Mouse (Mus musculus): Measurements from ENCODE around the gene Foxn3.

The Foxn3 gene

DNA sequence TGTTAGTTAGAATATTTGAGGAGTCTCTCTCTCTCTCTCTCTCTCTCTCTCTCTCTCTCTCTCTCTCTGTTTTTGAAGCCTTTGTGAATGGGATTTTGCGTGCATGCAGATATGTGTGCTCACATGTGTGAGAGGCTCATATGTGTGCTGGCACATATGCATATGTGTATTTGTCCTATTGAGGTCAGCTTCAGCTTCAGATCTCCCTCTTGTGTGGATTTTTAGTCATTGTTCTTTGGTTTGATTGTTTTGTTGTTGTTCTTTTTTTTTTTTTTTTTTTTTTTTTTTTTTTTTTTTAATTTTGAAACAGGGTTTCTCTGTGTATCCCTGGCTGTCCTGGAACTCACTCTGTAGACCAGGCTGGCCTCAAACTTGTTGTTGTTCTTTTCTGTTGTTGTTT lies 100.5 kb downstream of the Foxn3 start:
- no peak for DNase-seq

DNA sequence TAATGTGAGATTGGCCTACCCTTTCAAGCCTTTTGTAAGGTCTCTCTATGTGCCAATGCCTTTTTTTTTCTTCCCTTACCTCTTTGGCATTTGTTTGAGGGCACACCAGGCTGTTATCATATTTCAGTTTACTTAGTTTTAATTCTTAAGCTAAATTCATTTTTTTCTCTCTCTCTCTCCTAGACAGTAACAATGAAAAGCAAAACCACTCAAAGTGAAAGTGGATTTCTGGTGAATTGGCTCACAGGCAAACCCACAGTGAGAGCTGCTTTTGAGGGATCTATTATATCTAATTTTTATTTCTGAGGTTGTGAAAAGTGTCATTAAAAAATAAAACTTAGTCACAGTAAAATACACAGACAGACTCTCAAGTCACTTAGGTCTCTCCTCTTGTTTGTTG lies 101.1 kb downstream of the Foxn3 start:
- DNase-seq = no peak

DNA sequence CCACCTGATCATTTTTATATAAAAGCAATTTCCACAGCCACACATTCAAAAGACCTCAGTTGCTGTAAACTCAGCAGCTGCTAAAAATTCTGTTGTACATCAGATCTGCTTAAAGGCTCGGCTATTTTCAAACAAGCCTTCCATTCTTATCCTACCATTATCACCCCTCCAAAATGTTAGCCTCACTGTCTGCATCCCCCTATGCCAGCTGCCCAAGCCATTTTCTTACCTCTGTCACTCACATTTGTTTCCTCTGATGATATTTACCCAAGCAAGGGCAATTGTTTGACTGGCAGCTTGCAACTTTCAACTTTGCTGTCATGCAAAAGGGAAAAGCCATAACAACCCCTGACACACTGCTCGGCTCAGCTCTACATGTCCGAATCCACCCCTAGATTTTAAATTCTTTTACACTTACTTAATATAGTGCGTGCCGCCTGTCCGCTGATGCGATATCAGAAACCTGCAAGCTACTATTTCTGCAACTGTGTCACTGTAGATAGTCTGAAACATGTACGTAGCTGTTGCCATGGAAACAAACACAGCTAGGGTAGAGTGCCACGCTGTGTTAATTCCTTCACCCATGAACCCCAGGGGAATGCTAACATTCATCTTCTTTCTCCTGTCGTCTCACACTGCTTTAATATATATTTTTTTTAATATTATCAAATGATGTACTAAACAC lies 105.7 kb downstream of the Foxn3 start:
- DNase-seq = no peak

DNA sequence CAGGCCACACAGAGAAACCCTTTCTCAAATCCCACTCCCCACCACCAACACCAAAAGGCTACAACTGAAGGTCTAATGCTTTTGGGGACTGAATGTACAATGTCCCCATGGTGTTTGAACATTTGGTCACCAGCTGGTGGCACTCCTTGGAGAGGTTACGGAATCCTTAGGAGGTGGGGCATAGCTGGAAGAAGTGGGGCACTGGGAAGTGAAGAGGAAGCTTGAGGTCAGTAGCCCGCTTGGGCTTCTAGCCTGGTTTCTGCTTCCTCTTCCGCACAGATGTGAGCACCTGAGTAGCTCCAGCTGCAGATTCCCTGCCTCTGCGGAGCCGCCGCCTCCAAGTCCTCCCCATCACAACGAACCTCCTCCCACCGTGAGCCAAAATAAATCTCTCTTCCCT lies 107.8 kb downstream of the Foxn3 start:
- no peak for DNase-seq

DNA sequence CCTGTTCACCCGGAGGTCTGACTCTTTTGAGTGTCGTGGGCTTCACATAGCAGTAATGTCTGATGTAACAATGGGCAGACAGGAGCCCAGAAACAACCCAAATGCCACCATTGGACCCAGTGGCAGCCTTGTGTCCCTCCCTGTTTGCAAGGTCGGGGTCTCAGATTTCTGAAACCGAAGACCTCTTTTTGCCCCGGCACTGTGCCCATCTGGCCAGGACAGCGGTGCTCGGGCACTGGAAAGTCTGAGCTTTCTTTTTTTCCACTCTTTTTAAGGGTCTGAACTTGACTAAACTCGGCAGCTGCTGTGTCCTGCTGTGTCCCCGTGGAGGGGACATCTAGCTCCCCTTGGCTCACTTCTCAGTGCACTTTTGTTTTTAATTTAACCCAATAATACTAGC lies 109.0 kb downstream of the Foxn3 start:
- DNase-seq = no peak

DNA sequence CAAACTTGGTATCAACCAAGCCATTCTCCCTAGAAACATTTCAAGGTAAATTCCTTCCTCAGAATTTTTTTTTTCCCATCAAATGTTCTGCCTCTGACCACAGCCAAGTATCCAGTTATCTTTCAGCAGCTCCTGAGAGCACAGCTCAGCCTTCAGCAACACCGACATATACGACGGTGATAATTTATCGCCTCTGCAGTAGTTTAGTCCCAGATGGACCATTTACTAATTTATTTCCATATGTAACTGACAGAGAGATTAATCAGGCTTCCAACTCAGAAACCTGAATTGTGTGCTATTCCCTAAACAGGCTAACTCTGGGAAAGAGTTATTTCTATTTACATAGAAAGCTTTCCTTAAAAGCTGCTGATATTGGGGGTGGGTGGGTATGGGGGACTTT lies 109.6 kb downstream of the Foxn3 start:
- DNase-seq = no peak

DNA sequence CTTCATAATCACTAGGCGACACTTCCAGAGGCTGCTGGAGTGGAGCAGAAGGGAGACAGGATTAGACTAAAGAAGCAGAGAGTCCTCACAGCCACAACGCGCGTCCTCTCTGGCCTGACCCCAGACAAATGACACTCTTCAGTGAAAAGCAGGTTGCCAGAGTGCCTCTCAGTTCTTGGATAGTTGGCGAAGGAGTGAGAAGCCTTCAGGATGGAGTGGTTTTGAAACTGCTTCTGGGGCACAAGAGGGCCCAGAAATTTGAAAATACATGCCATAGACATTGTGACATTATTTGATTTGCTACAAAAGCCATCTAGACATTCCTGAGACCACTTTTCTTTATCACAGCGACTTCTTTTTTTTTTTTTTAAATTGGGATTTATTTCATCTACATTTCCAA lies 113.3 kb downstream of the Foxn3 start:
- DNase-seq = no peak

DNA sequence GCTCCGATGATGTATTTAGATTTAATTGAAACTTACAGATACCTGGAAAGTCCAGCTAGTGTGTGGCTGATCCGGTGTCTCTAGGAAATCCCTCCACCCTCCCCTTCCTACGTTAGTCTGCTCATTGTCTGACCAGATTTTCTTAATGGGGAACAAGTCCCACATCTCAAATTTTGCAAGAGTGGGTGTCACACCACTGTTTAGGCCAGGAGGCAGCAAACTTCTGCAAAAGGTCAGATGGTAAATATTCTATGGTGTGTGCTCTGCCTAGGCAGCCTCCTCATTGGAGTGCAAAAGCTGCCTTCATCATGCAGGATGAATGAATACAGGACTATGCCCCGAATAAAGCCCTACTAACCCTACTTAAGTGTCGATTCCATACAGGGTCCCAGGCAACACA lies 115.6 kb downstream of the Foxn3 start:
- DNase-seq = no peak

DNA sequence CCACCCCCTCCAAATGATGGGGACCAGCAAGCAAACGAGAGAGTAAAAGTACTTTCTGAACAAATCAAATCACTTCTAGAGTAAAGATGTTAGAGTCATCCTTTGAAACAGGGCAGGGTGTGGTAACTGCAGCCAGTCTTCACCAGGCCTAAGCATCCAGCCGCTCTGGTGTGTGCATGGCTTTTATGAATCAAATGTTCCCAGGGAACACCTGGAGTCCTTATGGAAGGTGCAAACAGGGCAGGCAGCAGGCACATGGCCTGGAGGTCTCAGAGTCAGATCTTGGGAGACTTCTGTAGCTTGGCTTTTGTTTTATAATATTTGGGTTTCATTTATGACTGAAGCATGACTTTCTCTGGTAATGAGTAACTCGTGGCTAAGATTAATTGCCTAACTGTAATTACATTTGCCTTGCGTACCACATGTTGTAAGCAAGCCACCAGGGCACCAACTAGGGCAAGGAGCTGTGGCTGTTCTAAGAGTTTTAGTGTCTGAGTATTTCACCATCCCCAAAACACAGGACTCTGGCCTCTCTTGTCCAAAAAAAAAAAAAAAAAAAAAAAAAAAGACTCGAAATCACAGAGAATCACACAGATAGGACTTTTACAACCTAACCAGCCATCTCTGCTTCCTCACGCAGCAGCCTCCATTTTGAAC lies 118.2 kb downstream of the Foxn3 start:
- DNase-seq = no peak

DNA sequence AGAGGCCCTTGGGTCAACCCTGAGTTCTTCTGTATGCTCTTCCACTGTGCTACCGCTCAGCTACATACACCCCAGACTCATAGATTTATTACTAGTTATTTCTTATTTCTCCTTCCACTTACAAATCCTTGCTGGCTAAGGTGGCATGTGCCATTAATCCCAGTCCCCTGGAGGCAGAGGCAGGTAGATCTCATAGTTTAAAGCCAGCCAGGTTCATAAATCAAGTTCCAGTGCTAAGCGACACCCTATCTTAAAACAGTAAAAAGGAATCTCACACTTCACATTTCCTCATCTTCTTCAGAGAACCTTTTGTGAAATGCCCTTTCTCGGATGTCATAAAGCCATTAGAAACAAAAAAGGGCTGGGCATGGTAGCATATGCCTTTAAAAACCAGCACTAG lies 120.6 kb downstream of the Foxn3 start:
- DNase-seq = no peak

DNA sequence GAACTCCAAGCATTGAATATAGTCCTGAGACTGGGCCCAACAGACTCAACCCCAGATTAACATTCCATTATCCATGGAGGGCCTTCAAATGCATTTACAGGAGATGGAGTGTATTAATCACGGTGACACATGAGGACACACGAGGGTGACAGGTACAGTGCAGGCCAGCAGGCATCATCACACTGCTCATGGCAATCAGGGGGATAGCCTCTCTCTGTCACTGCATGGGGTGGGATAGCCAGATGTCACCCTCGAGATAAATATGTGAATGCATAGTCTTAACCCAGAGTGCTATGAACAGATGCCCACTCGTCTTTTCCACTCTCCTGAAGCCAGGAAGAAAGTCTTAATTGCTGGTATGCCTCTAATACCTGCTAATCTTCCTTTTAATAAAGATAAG lies 122.4 kb downstream of the Foxn3 start:
- no peak for DNase-seq

DNA sequence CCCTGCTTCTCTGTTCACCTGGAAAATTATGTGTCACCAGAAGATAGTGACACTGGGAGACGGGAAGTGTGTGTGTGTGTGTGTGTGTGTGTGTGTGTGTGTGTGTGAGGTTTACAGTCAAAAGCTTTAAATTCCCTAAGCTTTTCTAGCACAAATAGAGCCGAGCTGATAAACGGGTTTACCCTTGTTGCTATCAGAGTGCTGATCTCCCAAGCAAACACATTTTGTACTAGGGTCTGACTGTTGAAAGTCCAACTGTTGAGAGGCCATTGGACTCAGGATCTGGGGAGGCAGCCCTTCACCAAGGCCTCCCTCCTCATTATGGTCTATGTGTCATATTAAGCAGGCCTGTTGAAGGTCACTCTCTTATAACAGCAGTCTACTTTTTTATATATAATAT lies 123.4 kb downstream of the Foxn3 start:
- DNase-seq = no peak

DNA sequence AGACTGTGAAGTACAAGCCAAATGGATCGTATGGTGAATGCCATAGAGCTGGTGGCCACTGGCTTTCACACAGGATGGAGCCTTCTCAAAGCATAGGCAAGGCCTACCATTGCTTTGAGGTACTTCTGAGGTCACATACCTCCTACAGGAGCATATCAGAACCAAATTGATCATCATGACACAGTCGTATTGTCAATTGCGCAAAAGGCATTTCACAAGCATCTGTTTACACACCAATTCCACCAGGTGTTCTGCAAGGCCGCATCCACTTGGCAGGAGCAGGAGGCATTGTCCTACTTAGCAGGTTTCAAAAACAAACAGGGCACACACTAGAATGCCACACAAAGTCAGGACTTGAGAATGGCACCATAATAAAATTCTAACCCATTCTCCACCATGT lies 128.2 kb downstream of the Foxn3 start:
- no peak for DNase-seq

DNA sequence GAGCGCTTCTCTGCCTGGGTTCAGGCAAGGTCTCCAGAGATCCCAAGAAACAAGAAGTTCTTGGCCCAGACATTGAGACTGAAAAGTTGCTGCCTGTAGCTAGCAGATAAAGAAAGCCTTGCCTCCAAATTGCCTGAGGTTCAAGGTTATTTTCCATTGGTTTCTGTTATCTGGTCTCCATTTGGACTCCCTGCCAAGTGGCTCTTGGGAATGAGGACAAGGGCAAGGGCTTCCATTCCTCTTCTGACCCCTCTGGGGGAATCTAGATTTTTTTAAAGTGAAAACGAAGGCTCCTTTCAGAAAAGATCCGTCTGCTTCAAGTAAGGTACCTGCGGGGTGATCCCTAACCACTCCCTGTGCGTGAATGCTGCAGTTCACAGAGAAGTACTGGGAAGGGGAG lies 130.0 kb downstream of the Foxn3 start:
- DNase-seq = no peak

DNA sequence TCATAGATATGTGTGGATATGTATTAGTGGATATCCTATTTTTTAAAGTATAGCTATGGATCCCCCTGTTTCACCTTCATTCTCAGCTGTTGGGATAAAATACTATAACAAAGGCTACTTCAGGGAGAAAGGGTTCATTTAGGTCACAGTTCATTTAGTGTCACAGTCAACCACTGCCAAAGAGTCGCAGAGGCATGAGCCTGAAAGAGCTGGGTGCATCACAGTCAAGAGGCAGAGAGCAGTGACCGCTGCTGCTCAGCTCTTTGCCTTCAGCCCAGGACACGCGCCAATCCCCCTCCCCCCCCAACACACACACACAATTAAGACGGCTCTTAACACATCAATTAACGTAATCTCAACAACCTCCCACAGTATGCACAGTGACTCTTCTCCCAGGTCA lies 131.8 kb downstream of the Foxn3 start:
- no peak for DNase-seq

DNA sequence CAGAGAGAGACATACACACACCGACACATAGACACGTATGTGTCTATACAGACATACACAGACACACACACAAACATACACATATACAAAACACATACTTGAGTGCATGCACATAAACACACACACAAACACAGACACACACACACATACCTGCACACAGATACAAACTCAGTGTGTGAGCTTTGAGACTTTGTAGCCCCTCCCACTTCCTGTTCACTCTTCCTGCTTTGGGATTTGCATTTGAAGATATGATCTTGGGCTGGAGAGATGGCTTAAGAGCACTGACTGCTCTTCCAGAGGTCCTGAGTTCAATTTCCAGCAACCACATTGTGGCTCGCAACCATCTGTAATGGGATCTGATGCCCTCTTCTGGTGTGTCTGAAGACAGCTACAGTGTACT lies 132.4 kb downstream of the Foxn3 start:
- no peak for DNase-seq

DNA sequence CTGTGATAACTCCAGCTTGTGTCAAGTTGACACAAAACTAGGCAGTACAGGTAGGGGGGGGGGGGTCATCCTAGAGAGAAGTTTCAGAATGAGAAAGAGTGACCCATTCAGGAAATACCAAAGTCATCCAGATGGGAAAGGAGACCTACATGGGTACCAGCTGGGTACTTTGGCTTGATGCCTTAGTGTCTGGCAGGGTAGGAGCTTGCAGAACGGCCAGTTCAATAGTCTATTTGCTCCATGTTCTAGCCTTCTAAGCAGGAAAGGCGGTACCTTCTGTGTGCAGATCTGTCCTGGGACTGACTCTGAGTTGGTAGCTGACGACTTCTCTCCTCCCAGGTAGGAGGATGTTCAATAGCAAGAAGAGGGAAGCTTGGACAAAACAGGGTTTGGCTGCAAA lies 134.3 kb downstream of the Foxn3 start:
- DNase-seq = peak; percentile 44

DNA sequence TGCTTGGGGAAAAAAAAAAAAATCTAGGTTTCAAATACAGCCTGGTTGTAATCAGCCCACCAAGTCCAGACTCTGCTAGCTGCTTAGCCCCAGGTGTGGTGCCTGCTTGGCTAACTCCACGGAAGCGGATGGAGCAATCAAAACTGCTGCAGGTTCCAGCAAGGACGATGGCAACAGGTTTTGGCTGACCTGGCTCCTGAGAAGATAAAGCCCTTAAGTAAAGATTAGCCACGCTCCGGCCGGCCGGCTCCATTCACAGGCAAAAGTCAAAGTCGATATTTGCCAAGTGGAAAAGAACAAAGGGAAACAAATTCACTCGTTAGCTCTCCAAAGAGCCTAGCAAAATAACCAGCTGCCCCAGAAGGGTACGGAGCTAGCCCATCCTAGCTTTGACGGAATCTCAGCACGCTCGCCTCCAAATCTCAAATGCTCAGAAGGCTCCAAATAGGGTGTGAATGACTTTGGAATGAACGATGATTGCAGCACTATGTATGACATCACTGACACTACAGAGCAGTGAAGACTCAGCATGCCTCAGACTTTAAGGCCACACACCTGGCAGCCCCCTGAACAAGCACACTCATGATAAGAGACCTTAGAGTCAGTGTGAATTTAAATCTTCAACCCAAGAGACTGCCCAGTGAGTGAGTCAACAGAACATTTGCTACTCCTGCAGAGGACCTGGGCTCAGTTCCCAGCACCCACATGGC lies 137.0 kb downstream of the Foxn3 start:
- DNase-seq = no peak

DNA sequence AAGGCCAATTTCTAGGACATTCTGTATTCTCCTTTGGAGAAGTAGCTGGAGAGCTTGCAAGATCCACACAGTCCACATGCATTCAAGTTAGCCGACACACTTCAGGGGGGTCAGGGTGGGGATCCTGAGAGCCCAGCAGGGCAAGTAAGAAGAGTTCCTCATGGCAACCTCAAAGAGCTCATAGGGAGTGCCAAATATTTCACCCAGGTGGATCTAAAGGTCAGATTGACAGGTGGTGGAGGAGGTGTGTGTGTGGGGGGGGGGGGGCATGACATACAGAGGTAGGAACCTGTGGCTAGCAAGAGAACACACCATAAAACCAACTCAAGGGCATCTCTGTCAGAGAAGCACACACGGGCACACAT lies 144.0 kb downstream of the Foxn3 start:
- no peak for DNase-seq

DNA sequence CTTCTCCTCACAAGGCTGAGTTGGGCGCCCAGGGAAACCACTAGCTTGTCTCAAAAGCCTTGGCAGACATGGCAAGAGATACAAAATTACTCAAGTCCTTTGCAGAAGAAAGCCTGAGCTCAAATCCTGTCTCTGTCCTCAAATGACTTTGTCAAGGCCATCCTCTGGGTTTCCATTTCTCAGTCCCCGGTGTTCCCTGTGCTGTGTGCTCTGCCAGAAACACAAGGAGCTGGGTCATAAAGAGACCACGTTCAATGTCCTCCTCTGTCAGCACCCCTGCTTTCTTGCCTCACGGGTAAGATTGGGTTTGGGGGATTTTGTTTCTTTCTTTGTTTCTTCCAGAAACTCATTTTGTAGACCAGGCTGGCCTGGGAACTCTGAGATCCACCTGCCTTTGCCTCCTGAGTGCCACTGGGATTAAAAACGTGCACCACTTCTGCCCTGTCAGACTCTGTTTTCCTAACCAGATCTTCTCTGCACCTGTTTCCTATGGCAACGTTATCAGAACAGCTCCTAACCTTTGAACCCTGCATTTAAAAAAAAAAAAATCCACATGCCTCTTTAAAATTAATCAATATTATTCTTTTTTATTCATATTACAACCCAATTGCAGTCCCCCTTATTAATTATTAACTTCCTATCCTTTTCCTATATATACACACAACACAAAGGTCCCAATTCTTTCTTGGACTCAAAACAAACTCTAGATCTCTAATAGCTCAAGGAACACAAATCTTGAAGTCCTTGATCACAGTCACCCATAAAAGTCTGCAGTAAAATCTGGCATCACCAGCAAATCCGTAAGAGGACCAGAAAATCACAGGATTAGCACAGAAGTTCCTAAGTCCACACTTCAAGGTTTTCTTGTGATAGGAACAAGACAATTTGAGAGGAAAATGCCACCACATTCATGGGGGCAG lies 144.6 kb downstream of the Foxn3 start:
- no peak for DNase-seq

DNA sequence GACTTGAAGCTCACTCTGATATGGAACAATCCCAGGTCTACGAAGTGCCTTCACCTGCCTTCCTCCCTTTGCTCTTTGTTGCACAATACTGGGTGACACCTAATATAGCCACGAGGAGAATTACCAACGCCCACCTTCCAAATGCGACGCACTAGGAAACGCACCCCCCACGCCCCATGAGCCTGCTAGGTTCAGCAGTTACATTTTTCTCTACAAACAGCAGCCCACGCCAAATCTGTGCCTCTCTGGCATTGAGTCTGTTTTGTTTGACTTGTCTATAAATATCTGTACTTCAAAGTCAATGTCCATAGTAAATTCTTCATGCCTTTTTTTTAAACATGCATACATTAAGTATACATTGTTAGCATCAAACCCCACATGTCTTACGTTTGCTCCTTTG lies 145.5 kb downstream of the Foxn3 start:
- no peak for DNase-seq

DNA sequence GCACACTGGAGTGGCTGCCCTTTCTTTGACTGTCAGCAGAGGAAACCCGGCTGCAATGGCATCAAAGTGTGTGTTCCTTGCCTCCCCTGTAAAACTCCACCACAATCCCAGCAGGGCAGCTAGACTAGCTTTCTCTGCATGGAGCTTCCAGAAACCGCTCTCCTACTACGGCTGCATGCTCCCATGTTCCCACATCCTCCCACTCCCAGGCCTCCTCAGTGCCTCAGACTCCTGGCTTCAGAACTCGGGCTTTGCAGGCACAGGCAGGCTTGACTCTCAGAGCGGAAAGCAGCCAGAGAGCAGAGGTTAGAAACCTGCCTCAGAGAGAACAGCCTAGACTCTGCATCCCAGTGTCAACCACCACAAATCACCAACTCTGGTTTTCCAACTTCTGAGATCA lies 147.8 kb downstream of the Foxn3 start:
- DNase-seq = no peak

DNA sequence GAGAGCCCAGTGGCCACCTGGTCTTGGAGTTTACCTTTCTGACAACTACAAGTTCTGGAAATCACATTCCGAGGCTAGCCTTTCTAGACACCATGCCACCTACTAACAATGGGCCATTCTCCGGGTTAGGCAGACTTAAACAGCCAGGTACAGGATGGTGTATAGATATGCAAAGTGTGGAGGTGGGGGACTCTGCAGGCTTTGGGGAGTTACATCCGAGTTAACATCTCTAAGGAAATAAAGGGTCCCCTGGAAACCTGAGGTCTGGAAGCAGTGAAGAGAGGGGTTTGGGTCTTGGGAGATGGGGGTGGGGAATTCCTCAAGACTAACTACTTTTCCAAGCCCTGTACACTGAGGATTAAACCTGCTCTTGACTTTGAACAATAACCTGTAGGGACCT lies 150.9 kb downstream of the Foxn3 start:
- no peak for DNase-seq

DNA sequence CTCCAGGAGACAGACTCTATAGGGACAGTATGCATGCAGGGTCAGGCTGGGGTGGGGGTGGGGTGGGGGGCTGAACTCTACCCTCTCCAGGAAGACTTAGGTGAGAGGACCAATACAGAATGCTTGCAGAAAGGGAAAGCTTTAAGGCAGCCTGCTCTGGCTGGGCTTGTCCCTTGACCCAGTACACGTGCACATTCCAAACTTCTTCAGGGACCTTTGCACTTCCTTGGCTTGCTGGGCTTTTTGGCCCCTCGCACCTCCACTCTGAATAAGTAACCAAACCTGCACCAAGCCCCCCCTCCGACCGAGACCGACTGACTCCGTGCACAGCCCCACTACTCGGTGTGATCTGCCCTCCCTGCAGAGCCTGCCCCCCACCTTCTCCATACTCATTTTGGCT lies 151.3 kb downstream of the Foxn3 start:
- DNase-seq = no peak

Measured in cerebellum, adult 11-12 months (tissue).